Mouse (Mus musculus) myocyte (in vitro differentiated cells): ENCODE results near the gene Vps13d.

Source experiments
- MYOG ChIP-seq, 3 experiments: IDR thresholded peaks; one replicate each; pipeline ENCODE4 v1.6.1; 2011; ENCODE audit warnings: control low read depth in 2 of 3, low read depth in 2 of 3, mild to moderate bottlenecking in 2 of 3; ENCODE audit not compliant: insufficient read length in 2 of 3, control insufficient read depth in 1 of 3, insufficient read depth in 1 of 3
- POLR2A ChIP-seq: IDR thresholded peaks from one replicate; pipeline ENCODE4 v1.6.1; 2011; ENCODE audit warnings: low read depth, mild to moderate bottlenecking, control low read depth, moderate library complexity; ENCODE audit not compliant: insufficient read length
- TCF3 ChIP-seq: IDR thresholded peaks from one replicate; pipeline ENCODE4 v1.6.1; 2011; ENCODE audit warnings: low read depth, control low read depth; ENCODE audit not compliant: insufficient read length

DNA sequence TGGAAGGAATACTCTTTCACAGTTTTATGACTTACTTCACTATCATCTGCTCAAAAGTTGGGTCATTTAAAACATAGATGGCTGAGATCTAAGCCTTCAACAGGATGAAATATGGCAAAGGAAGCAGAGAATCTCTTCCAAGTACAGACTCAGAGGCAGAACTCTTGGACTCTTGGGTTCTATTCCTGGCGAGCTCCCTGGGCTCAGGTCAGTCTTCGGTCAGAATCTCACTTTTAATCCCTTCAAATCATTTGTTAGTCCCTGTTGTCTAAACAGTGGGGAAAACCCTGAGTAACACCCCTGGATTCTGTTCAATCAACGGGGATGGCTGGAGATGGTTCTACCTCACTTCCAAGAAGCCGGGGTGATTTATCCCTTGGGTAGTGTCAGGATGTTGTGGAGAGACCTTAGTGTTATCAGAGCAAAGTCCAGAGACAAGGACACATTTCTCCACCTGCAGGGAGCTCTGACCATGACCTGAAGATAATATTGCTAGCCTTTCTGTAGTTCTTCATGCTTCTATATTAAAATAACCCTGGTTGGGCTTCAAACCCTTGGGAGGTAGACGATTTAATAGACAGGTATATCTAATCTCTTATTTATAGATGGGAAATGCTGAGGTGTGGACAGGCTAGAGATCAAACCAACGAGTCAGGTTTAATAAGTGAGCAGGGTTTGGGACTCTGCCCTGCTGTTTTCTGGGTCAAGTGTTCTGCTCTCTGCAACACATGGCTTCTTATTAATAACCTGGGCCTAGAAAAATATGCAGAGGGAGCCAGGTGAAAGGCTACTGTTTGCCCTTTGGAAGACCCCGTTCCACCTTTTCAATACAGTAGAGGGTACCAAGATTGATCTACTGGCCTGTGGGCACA lies 180.8 kb downstream of the Vps13d start:
- TF ChIP-seq POLR2A (no peak), MYOG (IDR thresholded peaks at IDR 0.05; ENCODE audit: control insufficient read depth in 1 of 3, insufficient read depth in 1 of 3, insufficient read length in 2 of 3, low read depth in 2 of 3) (no peak), TCF3 (no peak)
